Mouse (Mus musculus) intestine, embryonic 14.5 days (tissue): ENCODE data around the gene Palld. TPM values are rescaled to one million over a fixed set of nuclear protein-coding genes. Genes with fewer than 3 reads are reported as not detected.

ENCODE experiments used
- ATAC-seq: fragments of 200-750 bp; cut with Nextera tagmentation; replicated peaks from 2 replicates; pipeline ENCODE4 v1.8.0; 2017; ENCODE audit warnings: low read depth, moderate number of reproducible peaks, moderate TSS enrichment, moderate library complexity; ENCODE audit not compliant: low FRiP score, low TSS enrichment
- DNase-seq: peaks from one replicate; pipeline ENCODE4 v3.0.0-alpha.2; 2018; ENCODE audit warnings: low spot score
- H3K27ac ChIP-seq: fragments of 300-500 bp; sonication (generic); 2 replicates; pipeline ENCODE4 v1.5.1; 2014; ENCODE audit warnings: low read depth, mild to moderate bottlenecking, control low read depth
- H3K27me3 ChIP-seq: fragments of 300-500 bp; sonication (generic); replicated peaks from 2 replicates; pipeline ENCODE4 v1.6.1; 2014; ENCODE audit warnings: low read length, control low read depth; ENCODE audit not compliant: control insufficient read depth, insufficient read depth
- H3K36me3 ChIP-seq: fragments of 300-500 bp; sonication (generic); 2 replicates; pipeline ENCODE4 v1.6.1; 2014; ENCODE audit warnings: low read length, control low read depth; ENCODE audit not compliant: control insufficient read depth, insufficient read depth
- H3K4me1 ChIP-seq: fragments of 300-500 bp; sonication (generic); replicated peaks from 2 replicates; pipeline ENCODE4 v1.6.1; 2014; ENCODE audit warnings: low read length, control low read depth, mixed read lengths; ENCODE audit not compliant: control insufficient read depth, insufficient read depth
- H3K4me2 ChIP-seq: fragments of 300-500 bp; sonication (generic); 2 replicates; pipeline ENCODE4 v1.6.1; 2014; ENCODE audit warnings: low read length
- H3K4me3 ChIP-seq: fragments of 300-500 bp; sonication (generic); 2 replicates; pipeline ENCODE4 v1.5.1; 2014; ENCODE audit warnings: low read depth, low read length, control low read depth, mixed read lengths
- H3K9ac ChIP-seq: fragments of 300-500 bp; sonication (generic); 2 replicates; pipeline ENCODE4 v1.6.1; 2014; ENCODE audit warnings: mild to moderate bottlenecking, low read length
- H3K9me3 ChIP-seq: fragments of 300-500 bp; sonication (generic); 2 replicates; pipeline ENCODE4 v1.6.1; 2016; ENCODE audit warnings: low read length, control low read depth; ENCODE audit not compliant: control insufficient read depth
- WGBS: fragments of 180-500 bp; shearing (Covaris S2); extraction: QIAGEN DNeasy Blood & Tissue Kit; methylation state at CpG from one replicate; pipeline ENCODE4 v1.1.7; 2014; 5-methylcytosine and 5-hydroxymethylcytosine counted together
- polyA plus RNA-seq: library from polyadenylated mRNA; unstranded; fragments of >200 nt; fragmentation: Nextera tagmentation; extraction: Ambion mirVana; gene quantifications from 2 replicates; pipeline ENCODE4 v1.2.1, GENCODE M21; 2014

Palld gene
- polyA plus RNA-seq, 1 experiment from 2014 or later, result 66.4 TPM

DNA sequence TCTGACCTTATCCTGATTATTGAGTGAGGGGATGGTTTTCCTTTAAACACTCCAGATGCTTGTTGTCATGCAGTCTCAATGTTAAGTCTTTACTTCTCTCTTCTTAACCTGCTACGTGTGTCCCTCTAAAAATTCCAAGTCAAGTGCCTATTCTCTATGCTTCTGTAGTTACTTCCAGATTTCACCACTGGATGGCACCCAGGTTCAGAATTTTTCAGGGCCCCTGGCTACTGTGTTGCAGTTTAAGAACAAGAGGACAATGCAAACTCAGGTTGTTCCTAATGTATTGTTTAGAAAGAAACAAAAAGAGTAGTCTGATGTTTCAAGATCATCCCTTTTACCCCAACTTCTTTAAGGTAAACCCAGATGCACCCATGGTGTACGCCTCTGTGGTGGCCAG lies 8.4 kb downstream of the Palld start:
- Histone ChIP-seq H3K4me3 (no peak overlapping the region), H3K9ac (no peak overlapping the region), H3K4me1 (no peaks in the 10 kb centered on the region), H3K4me2 (no peak overlapping the region), H3K27me3 (no peaks in the 10 kb centered on the region), H3K9me3 (no peaks in the 10 kb centered on the region), H3K36me3 (no peaks in the 10 kb centered on the region), H3K27ac (no peak overlapping the region)
- peak; percentile 63 for DNase-seq
- no peak for ATAC-seq
- 50% methylated on average over 2 of the region's 2 CpGs for WGBS

DNA sequence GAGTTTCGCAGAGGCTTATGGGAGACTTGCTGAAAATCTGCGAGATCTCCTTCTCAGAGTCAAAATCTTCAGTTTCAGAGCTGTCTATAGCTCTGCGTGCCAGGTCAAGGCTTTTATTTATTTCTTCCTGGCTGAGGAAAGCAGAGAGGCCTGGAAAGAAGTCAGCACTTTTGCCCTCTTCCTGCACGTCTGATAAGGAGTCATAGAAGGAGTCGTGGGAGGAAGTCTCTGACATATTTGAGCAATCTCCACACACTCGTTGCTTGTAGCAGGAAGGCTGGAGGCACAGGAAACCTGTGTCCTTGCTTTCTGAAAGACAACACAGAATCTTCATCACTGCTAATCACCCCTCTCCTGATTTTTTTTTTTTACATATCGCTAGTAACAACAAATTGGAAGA lies 24.9 kb downstream of the Palld start:
- ATAC-seq (no peak), DNase-seq (no peak)
- Histone ChIP-seq H3K27me3 (no peaks in the 10 kb centered on the region), H3K4me2 (no peak overlapping the region), H3K4me3 (no peak overlapping the region), H3K4me1 (no peaks in the 10 kb centered on the region), H3K36me3 (no peaks in the 10 kb centered on the region), H3K9ac (no peak overlapping the region), H3K27ac (no peak overlapping the region), H3K9me3 (no peaks in the 10 kb centered on the region)
- WGBS, result 38% methylated on average over 7 of the region's 7 CpGs

DNA sequence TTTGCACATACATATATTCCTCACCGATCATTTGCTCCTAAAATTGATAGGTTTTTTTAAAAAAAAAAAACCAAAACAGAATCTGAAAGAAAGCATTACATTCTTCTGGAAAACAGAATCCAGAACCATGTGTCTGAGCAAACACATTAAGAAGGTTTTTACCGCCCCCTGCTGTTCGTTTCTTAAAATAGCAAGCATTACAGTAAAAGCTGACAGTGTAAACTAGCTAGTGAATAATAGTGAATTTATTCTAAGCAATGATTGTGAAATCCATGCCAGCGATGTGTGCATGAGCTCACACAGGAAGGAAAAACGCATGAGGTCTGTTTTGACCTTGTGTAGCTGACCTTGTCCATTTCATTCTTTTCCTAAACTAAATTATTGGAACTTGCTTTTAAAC lies 27.2 kb downstream of the Palld start:
- Histone ChIP-seq H3K27me3 (no peaks in the 10 kb centered on the region), H3K36me3 (no peaks in the 10 kb centered on the region), H3K9me3 (no peaks in the 10 kb centered on the region), H3K9ac (no peak overlapping the region), H3K4me3 (no peak overlapping the region), H3K27ac (no peak overlapping the region), H3K4me1 (no peaks in the 10 kb centered on the region), H3K4me2 (no peak overlapping the region)
- DNase-seq, result peak; percentile 66
- 0 out of 2 replicates have a peak, but pooled peaks have one; percentile 16 for ATAC-seq
- 8% methylated on average over 5 of the region's 5 CpGs for WGBS

DNA sequence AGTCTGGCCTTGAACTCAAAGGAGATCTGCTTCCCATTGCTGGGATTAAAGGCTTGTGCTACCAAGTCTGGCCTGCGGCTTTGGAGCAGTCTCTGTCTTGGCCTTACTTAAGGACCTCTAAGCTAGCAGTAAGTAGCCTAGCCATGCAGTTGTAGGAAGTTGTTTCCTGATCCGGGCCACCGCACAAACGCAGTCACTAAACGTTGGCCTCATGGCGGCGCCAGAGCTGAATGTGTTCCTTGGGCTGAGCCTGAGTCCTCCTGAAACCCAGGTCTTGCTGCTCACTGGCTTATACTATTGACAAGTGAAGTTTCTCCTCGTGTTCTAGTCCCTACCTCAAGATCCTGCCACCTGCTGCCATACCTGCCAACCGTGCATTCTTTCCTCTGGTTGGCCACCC lies 28.5 kb downstream of the Palld start:
- no peak for ATAC-seq
- 54% methylated on average over 9 of the region's 9 CpGs for WGBS

DNA sequence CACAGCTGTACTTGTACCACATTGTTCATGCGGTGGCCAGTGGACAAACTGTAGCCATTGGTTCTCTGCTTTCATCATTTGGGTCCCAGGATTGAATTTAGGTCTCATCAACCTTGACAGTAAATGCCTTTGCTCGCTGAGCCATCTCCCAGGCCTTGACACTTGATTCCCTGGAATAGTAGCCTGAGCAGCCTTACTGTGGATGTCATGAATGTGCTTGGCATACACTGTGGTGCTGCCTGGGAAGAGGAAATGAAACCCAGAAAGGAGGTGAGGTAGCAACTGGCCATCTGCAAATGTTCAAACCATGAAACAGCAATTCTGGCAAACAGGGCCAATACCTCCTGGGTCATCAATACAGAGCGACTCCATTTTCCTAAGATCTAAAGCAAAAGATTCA lies 34.0 kb downstream of the Palld start:
- H3K4me3 ChIP-seq, result no peak overlapping the region
- no peaks in the 10 kb centered on the region for H3K27me3 ChIP-seq
- H3K9me3 ChIP-seq, result no peaks in the 10 kb centered on the region
- no peaks in the 10 kb centered on the region for H3K4me1 ChIP-seq
- ATAC-seq (no peak), DNase-seq (no peak)
- no peak overlapping the region for H3K4me2 ChIP-seq
- H3K27ac ChIP-seq, result no peak overlapping the region
- H3K36me3 ChIP-seq, result no peaks in the 10 kb centered on the region
- H3K9ac ChIP-seq, result no peak overlapping the region
- 90% methylated on average over 3 of the region's 3 CpGs for WGBS

More for the DNA sequence above, 28.5 kb downstream of the Palld start:
- H3K36me3 ChIP-seq, result no peaks in the 10 kb centered on the region
- no peaks in the 10 kb centered on the region for H3K9me3 ChIP-seq
- no peak overlapping the region for H3K4me2 ChIP-seq
- H3K27ac ChIP-seq, result no peak overlapping the region
- no peak overlapping the region for H3K9ac ChIP-seq
- H3K4me3 ChIP-seq, result no peak overlapping the region
- H3K4me1 ChIP-seq, result no peaks in the 10 kb centered on the region
- no peaks in the 10 kb centered on the region for H3K27me3 ChIP-seq
- no peak for DNase-seq

DNA sequence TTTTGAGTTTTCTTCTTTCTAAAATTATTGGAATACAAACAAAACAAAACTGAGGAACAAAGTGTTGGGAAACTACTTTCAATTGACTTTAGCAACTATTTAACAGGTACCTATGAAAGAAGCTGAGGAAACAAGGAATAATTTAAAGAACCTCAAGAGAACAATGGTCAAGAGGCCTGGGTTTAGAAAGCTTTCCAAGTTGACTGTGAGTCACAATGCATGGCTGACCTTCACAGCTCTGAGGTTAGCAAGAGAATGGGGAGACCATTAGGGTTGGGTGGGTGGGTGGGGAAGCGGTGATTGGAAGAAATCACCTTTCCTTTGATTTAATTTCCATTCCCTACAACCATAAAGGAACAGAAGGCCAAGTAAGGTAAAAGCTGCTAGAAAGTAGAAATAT lies 35.6 kb downstream of the Palld start:
- Histone ChIP-seq H3K4me2 (no peak overlapping the region), H3K27me3 (no peaks in the 10 kb centered on the region), H3K36me3 (no peaks in the 10 kb centered on the region), H3K27ac (no peak overlapping the region), H3K4me1 (no peaks in the 10 kb centered on the region), H3K4me3 (no peak overlapping the region), H3K9ac (no peak overlapping the region), H3K9me3 (no peaks in the 10 kb centered on the region)
- DNase-seq, result no peak
- ATAC-seq, result no peak
- WGBS, result 94% methylated on average over 1 of the region's 1 CpGs

DNA sequence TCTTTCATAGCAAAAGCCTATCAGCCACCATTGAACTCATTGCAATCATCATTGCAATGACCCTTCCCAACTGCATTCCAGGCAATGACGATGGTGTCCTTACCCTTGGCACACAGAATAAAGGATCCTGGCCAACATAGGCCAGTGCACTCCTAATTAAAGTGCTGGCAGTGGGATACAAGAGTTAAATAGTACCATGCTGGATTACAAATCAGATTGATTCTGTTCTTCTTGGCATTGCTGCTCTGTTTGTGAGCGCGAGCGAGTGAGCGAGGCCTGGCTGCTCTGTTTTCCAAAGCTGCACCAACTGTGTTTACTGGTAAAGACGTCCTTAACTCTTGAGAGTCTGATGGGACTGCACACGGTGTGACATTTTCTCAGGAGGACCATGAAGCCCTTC lies 37.1 kb downstream of the Palld start:
- H3K4me3 ChIP-seq, result no peak overlapping the region
- 90% methylated on average over 7 of the region's 7 CpGs for WGBS

DNA sequence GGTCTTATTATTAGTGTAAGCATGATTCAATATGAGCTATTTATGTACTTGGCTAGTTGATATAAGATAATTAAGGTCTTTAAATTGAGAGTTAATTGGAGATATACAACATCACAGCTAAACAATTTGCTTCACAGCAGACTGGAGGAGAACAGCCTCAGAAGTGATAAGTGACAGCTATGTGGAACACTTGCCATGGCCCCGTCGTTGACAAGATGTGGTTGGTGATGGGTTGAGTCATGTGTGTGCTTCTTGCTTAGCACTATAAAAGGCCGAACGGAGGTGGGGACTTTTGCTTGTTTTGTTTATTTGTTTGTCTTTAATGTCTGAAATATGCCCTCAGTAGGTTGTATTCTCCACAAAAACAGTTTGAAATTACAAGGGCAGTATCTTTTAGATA lies 51.2 kb downstream of the Palld start:
- H3K9me3 ChIP-seq, result no peaks in the 10 kb centered on the region
- DNase-seq (no peak), ATAC-seq (no peak)
- WGBS, result 70% methylated on average over 4 of the region's 4 CpGs
- H3K4me2 ChIP-seq, result no peak overlapping the region
- no peaks in the 10 kb centered on the region for H3K27me3 ChIP-seq
- H3K9ac ChIP-seq, result no peak overlapping the region
- H3K27ac ChIP-seq, result no peak overlapping the region
- H3K4me1 ChIP-seq, result no peaks in the 10 kb centered on the region
- H3K36me3 ChIP-seq, result no peaks in the 10 kb centered on the region
- H3K4me3 ChIP-seq, result no peak overlapping the region

More for the DNA sequence above, 37.1 kb downstream of the Palld start:
- no peaks in the 10 kb centered on the region for H3K27me3 ChIP-seq
- no peaks in the 10 kb centered on the region for H3K9me3 ChIP-seq
- H3K27ac ChIP-seq, result no peak overlapping the region
- H3K36me3 ChIP-seq, result no peaks in the 10 kb centered on the region
- DNase-seq (no peak), ATAC-seq (no peak)
- H3K4me2 ChIP-seq, result no peak overlapping the region
- no peaks in the 10 kb centered on the region for H3K4me1 ChIP-seq
- no peak overlapping the region for H3K9ac ChIP-seq

DNA sequence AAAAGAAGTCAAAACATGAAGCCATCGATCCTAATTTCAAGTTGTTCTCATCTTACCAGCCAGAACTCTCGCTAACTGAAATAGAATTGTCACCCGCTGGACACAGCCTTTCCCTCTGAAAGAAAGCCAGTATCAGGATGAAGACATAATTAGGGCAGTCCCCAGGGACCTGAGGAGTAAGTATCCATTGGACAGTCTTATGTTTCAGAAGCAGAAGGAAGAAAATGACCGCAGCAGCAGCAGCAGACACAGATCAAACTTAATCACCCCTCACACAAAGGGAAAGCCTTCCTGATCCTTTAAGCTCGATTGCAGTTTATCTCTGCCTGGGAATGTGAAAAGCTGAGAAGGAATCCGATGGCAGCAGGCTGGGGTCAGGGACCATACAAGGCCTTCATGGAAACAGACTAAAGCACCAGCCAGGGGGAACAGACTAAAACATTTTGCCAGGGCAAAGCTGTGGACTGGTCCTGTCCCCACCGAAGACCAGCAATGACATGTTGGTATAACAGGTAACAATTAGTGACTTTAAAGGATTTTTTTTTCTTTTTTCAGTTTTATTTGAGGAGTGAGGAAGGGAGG lies 53.8 kb downstream of the Palld start:
- H3K4me2 ChIP-seq, result no peak overlapping the region

More for the DNA sequence above, 53.8 kb downstream of the Palld start:
- no peaks in the 10 kb centered on the region for H3K36me3 ChIP-seq
- 56% methylated on average over 7 of the region's 7 CpGs for WGBS
- no peak overlapping the region for H3K9ac ChIP-seq
- DNase-seq (no peak), ATAC-seq (no peak)
- H3K4me3 ChIP-seq, result no peak overlapping the region
- no peaks in the 10 kb centered on the region for H3K27me3 ChIP-seq
- H3K4me1 ChIP-seq, result no peaks in the 10 kb centered on the region
- H3K27ac ChIP-seq, result no peak overlapping the region
- H3K9me3 ChIP-seq, result no peaks in the 10 kb centered on the region
